18 mouse cellular contexts compared by ENCODE assay signal in the genomic region with DNA sequence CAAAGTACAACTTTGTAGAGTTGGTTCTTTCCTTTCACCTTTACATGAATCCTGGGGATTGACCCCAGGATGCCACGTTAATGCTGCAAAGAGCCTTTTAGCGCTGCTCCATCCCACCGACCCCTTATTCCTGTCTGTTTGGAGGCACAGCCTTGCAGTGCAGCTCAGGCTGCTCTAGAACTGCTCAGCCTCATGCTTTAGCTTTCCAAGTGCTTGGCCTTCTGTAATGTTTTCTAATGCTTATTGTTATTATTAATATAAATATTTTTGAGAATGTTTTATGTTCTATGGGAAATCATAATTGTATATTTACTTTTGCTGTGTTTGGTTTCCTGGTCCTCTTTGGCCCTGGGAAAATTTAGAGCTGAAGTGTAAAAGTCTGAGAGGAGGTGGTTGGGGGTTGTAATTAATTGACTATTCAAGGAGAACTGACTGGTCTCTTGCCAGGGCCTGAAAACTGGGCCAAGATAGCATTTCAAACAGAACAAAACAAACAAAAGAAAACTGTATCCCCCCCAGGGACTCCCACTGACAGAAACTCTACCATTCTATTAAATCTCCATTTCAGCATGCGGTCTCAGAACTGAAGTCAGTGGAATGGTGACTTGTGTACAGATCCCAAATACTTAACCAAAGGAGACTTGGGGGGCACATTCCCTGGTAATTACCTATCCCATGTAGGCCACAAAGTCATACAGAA.
A peak's percentile ranks its signal among the peaks of the same experiment; 100 is the strongest.
DNase-seq lines count a peak whose midpoint lies in the region; ATAC-seq lines count a peak whose summit lies in the region.
"Had no signal": no experiment of that assay in that cellular context is flagged by ENCODE, and none has a peak within 500 bp of the region (broad histone marks: within the 10 kb centered on the region; RNA-seq: fewer than 3 reads in every experiment).

No protein-coding gene starts in this region.

- no peak overlapping the region for H3K4me3 ChIP-seq in forebrain, embryonic 14.5 days (ENCODE audit: low read depth, low read length)
- H3K4me3 ChIP-seq in forebrain, embryonic 10.5 days, result no peak overlapping the region
- H3K4me3 ChIP-seq: erythroblast, embryonic 14.5 days; gastrocnemius, adult 2 months; heart, embryonic 10.5 days; limb, embryonic 12.5 days; neural tube, embryonic 12.5 days had no signal

- H3K36me3 ChIP-seq in forebrain, embryonic 14.5 days (ENCODE audit: control insufficient read depth, insufficient read depth, low read length), result no peaks in the 10 kb centered on the region
- no peaks in the 10 kb centered on the region for H3K36me3 ChIP-seq in forebrain, embryonic 10.5 days (replicated peaks)
- H3K36me3 ChIP-seq: G1E; heart, embryonic 10.5 days; limb, embryonic 12.5 days; neural tube, embryonic 12.5 days had no signal

- WGBS in forebrain, embryonic 14.5 days, result 19% methylated on average over 4 of the region's 4 CpGs
- 59% methylated on average over 4 of the region's 4 CpGs for WGBS in forebrain, embryonic 10.5 days

- ATAC-seq in forebrain, embryonic 14.5 days, result peak; percentile 52
- ATAC-seq in granulocyte monocyte progenitor cell, adult 5-6 weeks (replicated peaks; ENCODE audit: poor library complexity, severe bottlenecking), result no peak

- no peak overlapping the region for H3K4me2 ChIP-seq in forebrain, embryonic 14.5 days (ENCODE audit: low read length)
- H3K4me2 ChIP-seq: limb, embryonic 12.5 days; neural tube, embryonic 12.5 days had no signal

- no peaks in the 10 kb centered on the region for H3K9me3 ChIP-seq in forebrain, embryonic 14.5 days (replicated peaks; ENCODE audit: control insufficient read depth, low read length)
- no peaks in the 10 kb centered on the region for H3K9me3 ChIP-seq in forebrain, embryonic 10.5 days
- H3K9me3 ChIP-seq: G1E; heart, embryonic 10.5 days; limb, embryonic 12.5 days; neural tube, embryonic 12.5 days had no signal

- no peak overlapping the region for H3K9ac ChIP-seq in forebrain, embryonic 14.5 days (ENCODE audit: low read length)
- H3K9ac ChIP-seq: limb, embryonic 12.5 days; neural tube, embryonic 12.5 days had no signal

- H3K27me3 ChIP-seq in forebrain, embryonic 14.5 days (replicated peaks; ENCODE audit: control insufficient read depth, insufficient read depth, low read length), result no peaks in the 10 kb centered on the region
- H3K27me3 ChIP-seq in forebrain, embryonic 10.5 days (ENCODE audit: poor library complexity, severe bottlenecking), result no peaks in the 10 kb centered on the region
- H3K27me3 ChIP-seq: limb, embryonic 12.5 days; neural tube, embryonic 12.5 days had no signal

- peak; percentile 69 for DNase-seq in forebrain, embryonic 14.5 days (ENCODE audit: low spot score)
- DNase-seq in forebrain, embryonic 10.5 days (ENCODE audit: extremely low spot score, low spot score), result no peak
- DNase-seq in layer of hippocampus, postnatal 10 days (ENCODE audit: low spot score in 2 of 2), result peak; percentile 8 to 33
- DNase-seq in layer of hippocampus, adult 18-20 months (ENCODE audit: low spot score in 2 of 2), result no peak
- DNase-seq in right cerebral cortex, postnatal 10 days (ENCODE audit: low spot score in 2 of 2), result peak; percentile 37 to 47
- no peak for DNase-seq in right cerebral cortex, adult 18-20 months
- no peak for DNase-seq in urinary bladder, postnatal 36 days (ENCODE audit: low spot score in 2 of 2)
- DNase-seq: cerebellum, adult 2 months; gastrocnemius, adult 2 months; layer of hippocampus, adult 9-11 months; lung, adult 18-20 months; right cerebral cortex, postnatal 25 days had no signal

- H3K4me1 ChIP-seq in forebrain, embryonic 14.5 days (ENCODE audit: control insufficient read depth, insufficient read depth, low read length), result peaks cover 6% of the 10 kb centered on the region
- peaks cover 9% of the 10 kb centered on the region for H3K4me1 ChIP-seq in forebrain, embryonic 10.5 days
- H3K4me1 ChIP-seq: heart, embryonic 10.5 days; limb, embryonic 12.5 days; neural tube, embryonic 12.5 days had no signal

- H3K27ac ChIP-seq in forebrain, embryonic 14.5 days (ENCODE audit: low read depth, low read length), result no peak overlapping the region
- no peak overlapping the region for H3K27ac ChIP-seq in forebrain, embryonic 10.5 days
- H3K27ac ChIP-seq: gastrocnemius, adult 2 months; heart, embryonic 10.5 days; limb, embryonic 12.5 days; neural tube, embryonic 12.5 days had no signal

Comparison
In these comparisons a context has a peak if more than half of its experiments do, and no peak if none do; other contexts are left out.
1. DNase-seq: peak in forebrain, embryonic 14.5 days (single experiment), layer of hippocampus, postnatal 10 days (2 of 2) and right cerebral cortex, postnatal 10 days (2 of 2); none in forebrain, embryonic 10.5 days (single experiment), layer of hippocampus, adult 18-20 months (0 of 2), right cerebral cortex, adult 18-20 months (single experiment) and urinary bladder, postnatal 36 days (0 of 2).